Mouse (Mus musculus): ENCODE data around the gene Ap3b1. TPM values are rescaled to one million over a fixed set of nuclear protein-coding genes. Genes with fewer than 3 reads are reported as not detected.

Gene Ap3b1
- total and polyA plus RNA-seq, 3 experiments: 46.0 to 113 (median 60.7) TPM

GRCm38 (mm10) chr13:94565176-94565575 lies 206.4 kb downstream of the Ap3b1 start:
- no peak for DNase-seq (ENCODE audit: extremely low read depth)
- TF ChIP-seq MYC (IDR thresholded peaks at IDR 0.05; ENCODE audit: low read depth, low read length): no peak
- TF ChIP-seq ZKSCAN1 (IDR thresholded peaks at IDR 0.05; ENCODE audit: borderline replicate concordance, low read depth, low read length): no peak
- no peak for TF ChIP-seq ZC3H11A (IDR thresholded peaks at IDR 0.05; ENCODE audit: low read depth, low read length)
- TF ChIP-seq EP300 (IDR thresholded peaks at IDR 0.05; ENCODE audit: low read length): no peak
- TF ChIP-seq CHD2 (IDR thresholded peaks at IDR 0.05; ENCODE audit: low read length): no peak
- TF ChIP-seq ZNF384 (IDR thresholded peaks at IDR 0.05; ENCODE audit: low read depth, low read length): no peak
- TF ChIP-seq SMC3 (IDR thresholded peaks at IDR 0.05; ENCODE audit: low read depth, low read length): no peak
- no peak for TF ChIP-seq PAX5 (IDR thresholded peaks at IDR 0.05; ENCODE audit: low read length)
- TF ChIP-seq IRF4 (IDR thresholded peaks at IDR 0.05; ENCODE audit: low read depth, low read length): no peak
- no peak for TF ChIP-seq ELF1 (IDR thresholded peaks at IDR 0.05; ENCODE audit: low read depth, low read length)
- TF ChIP-seq MAFK (IDR thresholded peaks at IDR 0.05; ENCODE audit: insufficient replicate concordance, low read length): no peak
- no peak for TF ChIP-seq ETS1 (conservative IDR thresholded peaks at IDR 0.05; ENCODE audit: low read depth, low read length)
- no peak for TF ChIP-seq NRF1 (IDR thresholded peaks at IDR 0.05; ENCODE audit: low read depth, low read length)
- TF ChIP-seq MEF2A (IDR thresholded peaks at IDR 0.05; ENCODE audit: borderline replicate concordance, low read depth, low read length): no peak
- no peak for TF ChIP-seq CTCF (conservative IDR thresholded peaks at IDR 0.05 in 1 of 2, IDR thresholded peaks at IDR 0.05 in 1 of 2; ENCODE audit: low read depth in 2 of 2, low read length in 2 of 2)
- TF ChIP-seq POLR2AphosphoS2 (IDR thresholded peaks at IDR 0.05; ENCODE audit: low read depth, low read length): no peak
- no peak for TF ChIP-seq ZMIZ1 (IDR thresholded peaks at IDR 0.05; ENCODE audit: low read depth, low read length)
- TF ChIP-seq MXI1 (IDR thresholded peaks at IDR 0.05; ENCODE audit: low read depth, low read length): no peak
- TF ChIP-seq TCF12 (IDR thresholded peaks at IDR 0.05; ENCODE audit: low read depth, low read length): no peak
- TF ChIP-seq SIN3A (IDR thresholded peaks at IDR 0.05; ENCODE audit: low read length): no peak
- no peaks in the 10 kb centered on the region for H3K79me2 ChIP-seq (replicated peaks; ENCODE audit: control insufficient read depth, extremely low read depth, insufficient read depth, poor library complexity, severe bottlenecking)
- H3K4me2 ChIP-seq (ENCODE audit: insufficient read depth, low read depth, poor library complexity, severe bottlenecking): no peak overlapping the region
- no peaks in the 10 kb centered on the region for H3K9me3 ChIP-seq (replicated peaks; ENCODE audit: low read length)
- H3K4me3 ChIP-seq (replicated peaks in 1 of 3; ENCODE audit: low read depth in 2 of 3, low read length in 2 of 3, poor library complexity in 1 of 3): no peak overlapping the region
- no peak overlapping the region for H3K9ac ChIP-seq (ENCODE audit: insufficient read depth, low read depth)
- H3K4me1 ChIP-seq (ENCODE audit: control insufficient read depth in 1 of 2, insufficient read depth in 2 of 2): no peaks in the 10 kb centered on the region
- no peak overlapping the region for H3K27ac ChIP-seq (ENCODE audit: insufficient read depth, low read depth)
- dilution Hi-C loops (cut with MboI; ENCODE audit: extremely low pct_ligation_motif_present, extremely low pct_unique_long_range_greater_than_20kb, low sequenced_read_pairs): no loop called here
- peaks cover 10 to 70% of the 10 kb centered on the region in 2 experiments for H3K36me3 ChIP-seq (replicated peaks in 1 of 2; ENCODE audit: control insufficient read depth in 1 of 2, insufficient read depth in 1 of 2, low read length in 1 of 2)
- in situ Hi-C loops (cut with MboI; ENCODE audit: low pct_ligation_motif_present, low pct_unique_long_range_greater_than_20kb, low sequenced_read_pairs): loop anchor here (10.0 kb wide), 1 partner anchor 380 kb away; no protein-coding TSS in a partner anchor
- no peaks in the 10 kb centered on the region for H3K27me3 ChIP-seq (replicated peaks)

- no peak for DNase-seq (ENCODE audit: extremely low read depth)
- H3K4me3 ChIP-seq (replicated peaks in 1 of 3; ENCODE audit: low read depth in 2 of 3, low read length in 2 of 3, poor library complexity in 1 of 3): no peak overlapping the region
- no peaks in the 10 kb centered on the region for H3K79me2 ChIP-seq (replicated peaks; ENCODE audit: control insufficient read depth, extremely low read depth, insufficient read depth, poor library complexity, severe bottlenecking)
- H3K27me3 ChIP-seq (replicated peaks): no peaks in the 10 kb centered on the region
- in situ Hi-C loops (cut with MboI; ENCODE audit: low pct_ligation_motif_present, low pct_unique_long_range_greater_than_20kb, low sequenced_read_pairs): loop anchor here (10.0 kb wide), 1 partner anchor 379 kb away; no protein-coding TSS in a partner anchor
- dilution Hi-C loops (cut with MboI; ENCODE audit: extremely low pct_ligation_motif_present, extremely low pct_unique_long_range_greater_than_20kb, low sequenced_read_pairs): no loop called here
- H3K4me2 ChIP-seq (ENCODE audit: insufficient read depth, low read depth, poor library complexity, severe bottlenecking): no peak overlapping the region
- H3K4me1 ChIP-seq (ENCODE audit: control insufficient read depth in 1 of 2, insufficient read depth in 2 of 2): no peaks in the 10 kb centered on the region
- no peak overlapping the region for H3K9ac ChIP-seq (ENCODE audit: insufficient read depth, low read depth)
- TF ChIP-seq IRF4 (IDR thresholded peaks at IDR 0.05; ENCODE audit: low read depth, low read length): no peak
- no peak for TF ChIP-seq E2F4 (IDR thresholded peaks at IDR 0.05; ENCODE audit: insufficient replicate concordance, low read depth, low read length)
- TF ChIP-seq CHD1 (IDR thresholded peaks at IDR 0.05; ENCODE audit: low read depth, low read length): no peak
- TF ChIP-seq NRF1 (IDR thresholded peaks at IDR 0.05; ENCODE audit: low read depth, low read length): no peak
- no peak for TF ChIP-seq HCFC1 (IDR thresholded peaks at IDR 0.05; ENCODE audit: low read depth, low read length)
- TF ChIP-seq RAD21 (IDR thresholded peaks at IDR 0.05; ENCODE audit: low read depth, low read length): no peak
- TF ChIP-seq KAT2A (IDR thresholded peaks at IDR 0.05; ENCODE audit: insufficient replicate concordance, low read length): no peak
- TF ChIP-seq ELF1 (IDR thresholded peaks at IDR 0.05; ENCODE audit: low read depth, low read length): no peak
- TF ChIP-seq SIN3A (IDR thresholded peaks at IDR 0.05; ENCODE audit: low read length): no peak
- TF ChIP-seq ZKSCAN1 (IDR thresholded peaks at IDR 0.05; ENCODE audit: borderline replicate concordance, low read depth, low read length): no peak
- TF ChIP-seq UBTF (IDR thresholded peaks at IDR 0.05; ENCODE audit: low read depth, low read length): no peak
- TF ChIP-seq MYC (IDR thresholded peaks at IDR 0.05; ENCODE audit: low read depth, low read length): no peak
- no peak for TF ChIP-seq TCF12 (IDR thresholded peaks at IDR 0.05; ENCODE audit: low read depth, low read length)
- TF ChIP-seq GABPA (IDR thresholded peaks at IDR 0.05; ENCODE audit: insufficient replicate concordance, low read depth, low read length): no peak
- no peak for TF ChIP-seq PAX5 (IDR thresholded peaks at IDR 0.05; ENCODE audit: low read length)
- TF ChIP-seq ZNF384 (IDR thresholded peaks at IDR 0.05; ENCODE audit: low read depth, low read length): no peak
- TF ChIP-seq CHD2 (IDR thresholded peaks at IDR 0.05; ENCODE audit: low read length): no peak
- TF ChIP-seq MAZ (IDR thresholded peaks at IDR 0.05; ENCODE audit: low read depth, low read length): no peak
- TF ChIP-seq JUND (conservative IDR thresholded peaks at IDR 0.05; ENCODE audit: low read depth, low read length): no peak
- no peak for TF ChIP-seq CTCF (conservative IDR thresholded peaks at IDR 0.05 in 1 of 2, IDR thresholded peaks at IDR 0.05 in 1 of 2; ENCODE audit: low read depth in 2 of 2, low read length in 2 of 2)
- H3K27ac ChIP-seq (ENCODE audit: insufficient read depth, low read depth): no peak overlapping the region
- peaks cover 10 to 71% of the 10 kb centered on the region in 2 experiments for H3K36me3 ChIP-seq (replicated peaks in 1 of 2; ENCODE audit: control insufficient read depth in 1 of 2, insufficient read depth in 1 of 2, low read length in 1 of 2)
- H3K9me3 ChIP-seq (replicated peaks; ENCODE audit: low read length): no peaks in the 10 kb centered on the region
Measured at GRCm38 (mm10) chr13:94565616-94566015, 206.9 kb downstream of the Ap3b1 start.
